Mouse (Mus musculus) adrenal gland, postnatal 0 days (tissue): Measurements from ENCODE around the gene Dzip1. TPM values are rescaled to one million over a fixed set of nuclear protein-coding genes. Genes with fewer than 3 reads are reported as not detected.

ENCODE experiments used
- polyA plus RNA-seq: library from polyadenylated mRNA; unstranded; fragments of >200 nt; fragmentation: Nextera tagmentation; extraction: Ambion mirVana; gene quantifications from 2 replicates; pipeline ENCODE4 v1.2.1, GENCODE M21; 2015

The Dzip1 gene
- 7.8 and 8.1 TPM in 2 replicates for polyA plus RNA-seq

GRCm38 (mm10) chr14:118924673-118925615, at the start of gene Dzip1:
Gene Dzip1 (minus strand): TSS chr14:118925460.

GRCm38 (mm10) chr14:118937533-118938492, 12.6 kb upstream of the Dzip1 start, which contains the start of gene Dnajc3:
Gene Dnajc3 (plus strand): TSS chr14:118937976.

Other genes with a start within 250 kb of the Dzip1 start
- 2.3 and 3.8 TPM in 2 replicates for gene Abcc4, start 219.2 kb downstream of the Dzip1 start, polyA plus RNA-seq
- 4.2 and 5.9 TPM in 2 replicates for gene Cldn10, start 137.6 kb downstream of the Dzip1 start, polyA plus RNA-seq
- 32.5 and 42.7 TPM in 2 replicates for gene Dnajc3, start 12.5 kb upstream of the Dzip1 start, polyA plus RNA-seq
- 5.2 and 8.1 TPM in 2 replicates for gene Uggt2, start 174.0 kb upstream of the Dzip1 start, polyA plus RNA-seq
- 0.15 TPM in 1 of 2 replicates, not detected in the other for gene Hs6st3, start 212.9 kb upstream of the Dzip1 start, polyA plus RNA-seq